In the genomic region with DNA sequence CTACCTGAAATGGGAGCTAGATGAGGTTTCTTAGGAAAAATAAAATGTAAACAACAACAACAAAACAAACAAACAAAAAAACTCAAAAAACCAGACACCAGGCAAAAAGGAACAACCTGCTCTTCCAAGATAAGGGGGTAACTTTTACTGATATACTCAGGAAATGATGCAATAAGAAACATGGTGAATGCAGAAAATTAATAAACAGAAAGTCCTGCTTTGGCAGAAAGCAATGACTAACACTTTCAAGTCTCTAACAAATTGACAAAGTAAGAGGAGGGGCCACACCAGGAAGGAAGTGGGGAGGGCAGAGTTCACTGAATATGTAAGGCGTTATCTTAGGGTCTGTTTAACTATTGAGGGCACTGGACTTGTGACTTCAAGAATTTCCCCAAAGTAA, we compare ENCODE assay signal across 12 mouse cellular contexts.
"Had no signal": no experiment of that assay in that cellular context is flagged by ENCODE, and none has a peak within 500 bp of the region (broad histone marks: within the 10 kb centered on the region; RNA-seq: fewer than 3 reads in every experiment).

No protein-coding gene starts in this region.

- H3K4me1 ChIP-seq: limb, embryonic 12.5 days; lung, embryonic 15.5 days; midbrain, embryonic 12.5 days had no signal

- H3K9me3 ChIP-seq: lung, embryonic 15.5 days had no signal

- H3K9ac ChIP-seq: limb, embryonic 12.5 days; lung, embryonic 15.5 days; midbrain, embryonic 12.5 days had no signal

- H3K4me3 ChIP-seq: limb, embryonic 12.5 days; lung, embryonic 15.5 days; megakaryocyte, embryonic 14.5 days; midbrain, embryonic 12.5 days had no signal

- H3K4me2 ChIP-seq: limb, embryonic 12.5 days; lung, embryonic 15.5 days; midbrain, embryonic 12.5 days had no signal

- DNase-seq: kidney, adult 9 months; kidney, postnatal 36 days; lung, postnatal 14 days; right cerebral cortex, adult 18-20 months; thymus, postnatal 4 days had no signal

- H3K27me3 ChIP-seq: limb, embryonic 12.5 days; lung, embryonic 15.5 days; megakaryocyte, embryonic 14.5 days; midbrain, embryonic 12.5 days had no signal

- H3K27ac ChIP-seq: kidney, postnatal 0 days; limb, embryonic 12.5 days; lung, embryonic 15.5 days; macrophage; midbrain, embryonic 12.5 days; stomach, postnatal 0 days had no signal

- H3K36me3 ChIP-seq: limb, embryonic 12.5 days; lung, embryonic 15.5 days; midbrain, embryonic 12.5 days had no signal
